Mouse (Mus musculus) heart, postnatal 25 days (tissue): ENCODE measurements around the gene Erap1. TPM values are rescaled to one million over a fixed set of nuclear protein-coding genes. Genes with fewer than 3 reads are reported as not detected.

ENCODE experiments used
- total RNA-seq, 2 experiments: library from RNA; stranded (reverse); gene quantifications; 2 replicates each; pipeline ENCODE4 v1.2.3; 2021

Erap1 gene
- total RNA-seq, 2 experiments from 2014 or later, result 37.7 to 48.1 TPM

Other genes with a start within 250 kb of the Erap1 start
- 1 to 10 TPM; 2.7 to 4.0 TPM for gene Zfp72, start 248.7 kb upstream of the Erap1 start, total RNA-seq
- 100 to 1,000 TPM; 243 to 246 TPM for gene Ftl1-ps1, start 239.9 kb upstream of the Erap1 start, total RNA-seq
- 1 to 10 TPM; 5.9 to 6.7 TPM for gene Zfp825, start 145.6 kb upstream of the Erap1 start, total RNA-seq
- 100 to 1,000 TPM in 1 of 2 experiments, 10 to 100 TPM in 1; 94.0 to 108 TPM for gene Cast, start 169.2 kb downstream of the Erap1 start, total RNA-seq